Mouse (Mus musculus) gastrocnemius, postnatal 4 days (tissue): Measurements from ENCODE around the gene Rapgef5. TPM values are rescaled to one million over a fixed set of nuclear protein-coding genes. Genes with fewer than 3 reads are reported as not detected.

Experiments used
- DNase-seq, 2 experiments: peaks; one replicate each; pipeline ENCODE4 v3.0.0; 2021 to 2022; ENCODE audit warnings: low spot score in 2 of 2, mixed read lengths in 2 of 2
- total RNA-seq, 2 experiments: library from RNA; stranded (reverse); gene quantifications; 2 replicates each; pipeline ENCODE4 v1.2.3; 2021

Gene Rapgef5
- total RNA-seq, 2 experiments from 2014 or later: 13.9 to 15.5 TPM

DNA sequence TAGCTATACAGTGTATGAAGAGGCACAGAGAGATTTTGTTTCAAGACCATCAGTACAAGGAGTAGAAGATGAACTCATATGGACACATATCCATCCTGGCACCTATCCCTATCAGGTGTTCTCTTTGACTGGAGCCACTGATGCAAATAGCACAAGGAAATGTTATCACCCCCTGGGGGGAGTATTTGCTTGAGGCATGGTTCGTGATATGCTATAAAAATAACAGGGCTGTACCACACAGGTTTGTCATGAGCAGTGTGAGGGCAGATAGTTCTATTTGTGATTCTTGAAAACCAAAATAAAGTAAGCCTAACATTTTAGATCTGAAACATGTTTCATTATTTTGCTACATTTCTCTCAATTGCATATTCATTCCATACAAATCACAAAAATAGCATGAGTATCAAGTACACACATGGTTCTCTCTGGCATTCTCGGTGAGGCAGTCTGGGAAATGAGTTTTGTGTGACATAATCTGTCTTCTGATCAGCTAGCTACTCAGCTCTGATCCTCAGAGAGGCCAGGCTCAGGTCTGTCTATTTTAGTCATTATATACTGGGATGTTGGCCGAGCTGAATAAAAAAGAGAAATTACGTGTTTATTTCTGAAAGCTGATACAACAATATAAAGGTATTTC, 12.3 kb downstream of the Rapgef5 start:
- no peak for DNase-seq

DNA sequence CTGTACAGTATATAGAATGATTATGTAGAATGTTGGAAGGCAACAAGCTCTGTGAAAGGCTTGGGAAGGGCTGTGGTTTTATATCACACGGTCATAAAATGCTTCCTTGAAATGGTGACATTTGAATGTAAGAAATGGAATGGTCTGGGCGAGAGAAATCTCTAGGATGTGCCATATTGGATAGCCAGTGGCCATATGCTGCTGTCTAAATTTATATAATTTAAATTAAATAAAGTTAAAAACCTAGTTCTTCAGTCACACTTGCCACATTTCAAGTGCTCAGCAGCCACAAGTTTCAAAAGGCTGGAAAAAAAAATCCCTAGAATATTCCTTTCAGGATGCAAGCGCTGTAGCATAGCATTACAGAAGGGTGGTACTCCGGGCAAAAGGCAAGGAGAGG, 14.8 kb downstream of the Rapgef5 start:
- DNase-seq: no peak

DNA sequence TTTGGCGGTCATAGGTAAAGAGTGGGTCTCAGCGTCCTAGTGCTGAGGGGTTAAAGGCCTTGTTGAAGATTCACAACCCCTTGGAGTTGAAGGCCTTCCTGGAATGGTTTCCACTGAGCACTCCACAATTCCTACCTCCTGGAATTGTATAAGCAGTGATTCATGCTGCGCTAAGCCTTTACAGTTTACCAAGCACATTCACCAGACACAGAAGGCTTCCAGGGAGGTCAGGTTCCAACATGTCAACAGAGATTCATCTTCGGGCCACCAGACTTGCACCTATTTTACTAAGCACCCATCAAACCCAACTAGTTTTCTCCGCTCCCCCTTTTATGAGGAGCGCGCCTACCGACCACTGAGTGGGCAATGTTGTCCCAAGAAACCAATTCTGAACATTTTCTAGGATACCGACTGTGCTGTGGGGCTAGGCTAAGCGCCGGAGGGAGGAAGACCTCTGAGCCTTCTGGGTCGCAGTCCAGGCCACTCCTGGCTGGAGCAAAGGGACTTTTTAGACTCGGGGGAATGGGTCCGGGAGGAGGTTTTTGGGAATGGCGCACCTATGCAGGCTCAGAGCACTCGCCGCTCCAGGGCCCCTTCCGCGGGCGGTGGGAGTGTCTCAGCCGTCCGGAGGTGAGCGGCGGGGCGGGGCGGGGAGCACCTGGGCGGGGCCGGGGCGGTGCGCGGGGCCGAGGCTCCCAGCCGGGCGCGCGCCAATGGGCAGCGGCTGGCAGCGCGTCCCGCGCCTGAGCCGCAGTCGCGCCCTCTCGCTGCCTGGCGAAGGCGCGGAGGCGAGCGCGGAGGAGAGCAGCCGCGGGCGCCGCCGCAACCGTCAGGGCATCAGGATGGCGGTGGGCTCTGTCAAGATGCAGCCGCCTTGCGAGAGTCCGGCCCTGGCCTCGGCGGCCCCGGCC, 17.2 kb downstream of the Rapgef5 start:
- peak in 1 of 2 experiments; percentile 16 for DNase-seq

DNA sequence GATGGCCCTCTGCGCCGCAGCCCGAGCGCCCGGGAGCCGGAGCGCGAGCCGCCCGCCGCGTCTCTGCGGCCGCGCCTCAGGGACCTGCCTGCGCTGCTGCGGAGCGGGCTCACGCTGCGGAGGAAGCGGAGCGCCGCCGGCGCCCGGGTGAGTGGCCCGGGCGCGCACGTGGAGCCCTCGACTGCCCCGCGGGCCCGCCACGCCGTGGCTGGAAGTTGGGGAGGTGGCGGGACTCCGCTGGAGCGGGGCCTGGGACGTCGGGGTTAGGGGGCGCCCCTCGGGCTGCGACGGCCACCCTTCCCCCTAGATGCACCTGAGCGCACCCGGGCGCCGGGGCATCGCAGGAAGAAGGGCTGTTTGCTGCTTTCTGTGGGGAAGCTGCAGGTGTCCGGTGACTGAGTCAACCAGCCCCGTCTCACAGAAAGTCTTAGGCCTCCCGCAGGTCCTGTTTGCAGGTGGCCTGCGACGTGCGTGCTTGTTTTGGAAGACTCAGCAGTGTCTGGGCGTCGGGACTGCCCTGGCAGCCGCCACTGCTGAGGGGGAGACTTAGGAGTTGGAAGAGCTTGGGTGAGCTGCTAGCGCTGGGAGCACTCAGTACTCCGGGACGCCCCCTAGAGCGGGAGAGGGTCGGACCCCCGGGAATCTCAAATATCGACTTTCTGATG, 17.9 kb downstream of the Rapgef5 start:
- peak; percentile 9 to 19 for DNase-seq

DNA sequence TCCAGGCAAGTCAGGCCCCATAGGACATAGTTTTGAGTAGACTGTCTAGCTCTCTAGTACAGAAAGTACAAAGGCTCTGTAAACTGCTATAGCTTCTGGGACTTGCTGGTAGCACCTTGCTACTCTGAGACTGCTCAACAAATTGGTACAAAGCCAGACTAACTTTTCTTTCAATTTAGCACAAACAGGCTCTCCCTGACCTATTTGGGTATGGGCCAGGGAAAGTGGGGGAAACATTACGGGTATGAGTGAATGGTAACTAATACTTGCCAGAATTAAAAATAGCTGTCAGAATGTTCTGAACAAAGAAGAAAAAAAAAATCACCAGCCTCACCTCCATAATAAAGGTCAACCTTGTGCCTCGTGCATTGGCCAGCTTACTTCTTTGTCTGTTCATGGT, 24.1 kb downstream of the Rapgef5 start:
- DNase-seq: no peak

DNA sequence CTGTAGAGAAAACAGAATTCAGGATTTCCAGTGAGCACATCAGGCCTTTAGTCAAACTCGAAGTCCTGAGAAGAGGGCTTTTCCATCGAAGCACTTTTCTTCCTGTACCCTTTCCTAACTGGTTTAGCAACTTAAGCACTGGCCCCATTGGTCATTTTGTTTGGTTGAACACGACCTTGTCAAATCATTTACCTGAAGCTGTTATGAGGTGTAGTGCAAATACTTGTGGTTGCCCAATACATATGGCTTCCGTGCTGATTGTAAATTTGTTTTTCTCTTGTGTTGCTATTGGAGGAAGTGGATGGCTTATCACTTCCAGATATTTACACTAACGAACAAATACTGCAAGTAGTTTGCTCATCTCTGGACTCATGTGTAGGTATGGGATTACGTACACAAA, 29.0 kb downstream of the Rapgef5 start:
- no peak for DNase-seq

DNA sequence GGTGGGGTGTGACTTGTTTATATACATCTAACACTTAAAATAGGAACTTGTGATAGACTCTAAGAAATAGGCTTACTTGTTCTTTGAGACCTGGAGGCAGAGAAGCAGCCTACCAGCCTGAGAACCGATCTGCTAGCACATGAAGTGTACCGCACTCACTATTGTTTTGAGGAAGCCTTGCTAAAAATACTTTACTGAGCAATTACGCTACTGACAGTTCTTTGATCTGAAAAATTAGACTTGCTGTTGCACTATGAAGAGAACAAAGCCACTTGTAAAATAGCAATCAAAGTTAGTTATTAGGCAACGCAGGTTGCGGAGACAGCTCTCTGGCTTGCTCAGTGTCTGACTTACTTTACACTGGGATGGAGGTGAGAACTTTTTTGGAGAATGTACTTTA, 37.1 kb downstream of the Rapgef5 start:
- no peak for DNase-seq

DNA sequence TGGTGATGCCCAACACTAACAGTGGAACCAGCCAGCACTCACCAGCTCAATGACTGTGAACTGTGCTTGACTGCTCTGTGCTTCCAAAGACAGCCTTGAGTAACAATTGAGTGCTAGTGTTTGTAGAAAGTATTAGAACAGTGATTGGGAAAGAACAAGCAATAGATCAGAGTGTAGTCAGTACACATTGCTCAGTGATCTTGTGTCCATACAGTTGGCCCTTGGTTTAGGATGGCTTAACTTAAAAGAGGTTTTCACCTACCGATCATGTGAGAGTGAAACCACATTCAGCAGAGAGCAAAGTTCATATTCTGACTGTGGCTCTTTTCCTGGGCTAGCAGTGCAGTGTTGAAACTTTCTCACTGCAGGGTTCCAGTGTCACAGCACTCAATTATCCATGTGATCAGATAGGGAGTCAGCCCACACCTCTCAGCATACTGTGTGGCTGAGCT, 38.4 kb downstream of the Rapgef5 start:
- DNase-seq: no peak

DNA sequence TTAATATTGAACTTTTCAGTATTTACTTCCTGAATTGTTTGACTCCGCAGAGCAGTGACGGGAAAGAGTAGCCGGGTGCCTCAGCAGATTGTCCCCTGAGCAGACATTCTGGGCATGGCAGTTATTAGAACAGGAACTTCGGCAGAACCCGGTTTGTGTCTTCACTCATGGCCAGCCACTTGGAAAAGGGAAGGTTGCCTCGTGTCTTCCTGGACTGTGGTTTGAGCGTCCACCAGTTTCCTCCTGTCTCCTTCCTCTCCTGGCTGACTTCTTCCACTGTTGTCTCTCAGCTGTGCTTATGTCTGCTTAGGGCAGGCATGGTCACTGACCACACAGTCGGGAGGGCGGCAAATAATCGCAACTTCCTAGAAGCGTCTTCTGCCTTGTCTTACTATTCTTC, 44.2 kb downstream of the Rapgef5 start:
- peak in 1 of 2 experiments; percentile 9 for DNase-seq

DNA sequence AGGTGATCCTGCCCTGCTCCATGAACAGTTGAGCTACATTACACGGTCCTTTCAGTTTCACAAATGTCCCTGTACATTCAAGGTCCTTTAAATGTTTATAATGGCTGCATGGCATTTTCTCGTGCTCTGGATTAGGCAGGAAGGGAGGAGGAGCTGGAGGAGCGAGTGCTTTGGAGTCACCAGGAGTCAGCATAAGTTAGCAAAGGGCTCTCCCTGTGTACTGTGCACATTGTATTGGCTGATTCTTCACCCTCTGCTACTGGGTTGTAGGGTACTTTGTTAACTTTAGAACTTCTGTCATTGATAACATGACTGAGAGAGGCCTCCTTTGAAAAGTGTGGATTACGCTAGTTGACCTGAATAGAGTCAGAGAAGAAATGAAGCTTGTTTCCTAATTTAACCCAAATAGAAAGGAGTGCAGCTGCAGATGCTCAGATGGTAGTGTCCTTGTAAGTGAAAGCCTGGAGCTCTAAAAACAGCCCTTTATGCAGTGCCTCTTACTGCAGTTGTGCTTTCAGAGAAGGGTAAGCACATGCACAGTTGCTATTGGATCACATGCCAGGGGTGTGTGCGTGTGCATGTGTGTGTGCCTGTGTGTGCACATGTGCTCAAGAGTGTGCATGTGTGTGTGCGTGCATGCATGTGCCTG, 45.3 kb downstream of the Rapgef5 start:
- no peak for DNase-seq

DNA sequence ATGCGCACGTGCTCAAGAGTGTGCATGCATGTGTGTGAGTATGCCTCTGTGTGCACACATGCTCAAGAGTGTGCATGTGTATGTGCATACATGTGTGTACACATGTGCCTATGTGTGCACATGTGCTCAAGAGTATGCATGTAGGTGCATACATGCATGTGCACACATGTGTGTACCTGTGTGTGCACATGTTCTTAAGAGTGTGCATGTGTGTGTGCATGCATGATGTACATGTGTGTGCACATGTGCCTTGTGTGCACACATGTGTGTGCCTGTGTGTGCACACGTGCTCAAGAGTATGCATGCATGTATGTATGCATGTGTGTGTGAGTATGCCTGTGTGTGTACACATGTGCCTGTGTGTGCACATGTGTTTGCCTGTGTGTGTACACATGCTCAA, 45.8 kb downstream of the Rapgef5 start:
- DNase-seq: no peak

DNA sequence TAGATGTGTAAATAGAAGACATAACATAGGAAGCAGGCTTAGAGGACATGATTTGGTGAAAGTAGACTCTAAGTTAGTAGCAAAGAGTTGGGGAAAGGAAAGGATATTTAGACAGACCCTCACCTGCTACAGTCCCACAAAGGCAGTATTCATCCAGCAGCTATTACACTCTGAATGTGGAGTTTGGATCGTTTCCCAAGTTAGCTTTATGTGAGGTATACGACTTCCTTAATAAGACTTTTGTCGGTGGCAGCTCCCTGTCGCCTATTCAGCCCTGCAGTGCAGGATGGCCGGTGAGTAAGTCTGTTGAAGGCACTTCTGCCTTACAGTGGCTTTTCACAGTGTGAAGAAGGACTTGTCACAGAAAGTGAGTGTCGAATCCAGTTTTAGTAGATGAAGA, 47.6 kb downstream of the Rapgef5 start:
- no peak for DNase-seq

DNA sequence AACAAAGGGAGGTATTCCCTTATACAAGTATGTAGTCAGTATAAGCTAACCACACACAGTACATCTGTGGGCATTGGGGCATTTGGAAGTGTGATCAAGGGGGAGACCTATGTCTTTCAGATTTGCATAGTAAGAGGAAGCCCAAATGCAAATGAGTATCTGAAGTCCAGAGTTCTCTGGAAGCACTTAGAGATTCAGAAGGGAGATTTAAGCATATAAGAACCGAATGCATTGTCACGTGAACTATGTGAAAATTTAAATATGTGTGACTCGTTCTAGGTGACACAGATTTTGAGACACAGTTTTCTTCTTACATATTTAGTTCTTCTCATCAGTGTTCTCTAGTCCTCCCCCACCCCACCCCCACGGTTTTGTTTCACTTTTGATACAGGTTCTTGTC, 50.0 kb downstream of the Rapgef5 start:
- no peak for DNase-seq

DNA sequence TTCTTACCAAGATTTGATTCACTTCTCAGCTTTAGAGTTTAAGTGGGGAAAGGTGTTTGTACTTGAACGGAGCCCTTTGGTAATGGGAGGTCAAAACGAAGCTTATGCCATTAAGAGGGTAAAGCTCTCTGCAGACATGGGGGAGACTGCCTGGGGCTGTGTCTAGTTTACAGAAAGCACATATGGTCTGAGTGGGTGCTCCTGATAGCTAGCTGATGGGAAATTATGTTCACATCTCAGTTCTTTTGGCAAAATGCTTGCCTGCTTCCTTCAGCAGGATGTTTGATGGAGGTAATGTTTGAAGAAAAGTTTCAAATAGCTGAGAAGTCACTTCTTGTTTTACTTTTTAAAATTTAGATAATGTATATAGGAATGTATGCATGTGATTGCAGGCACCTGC, 53.4 kb downstream of the Rapgef5 start:
- no peak for DNase-seq

DNA sequence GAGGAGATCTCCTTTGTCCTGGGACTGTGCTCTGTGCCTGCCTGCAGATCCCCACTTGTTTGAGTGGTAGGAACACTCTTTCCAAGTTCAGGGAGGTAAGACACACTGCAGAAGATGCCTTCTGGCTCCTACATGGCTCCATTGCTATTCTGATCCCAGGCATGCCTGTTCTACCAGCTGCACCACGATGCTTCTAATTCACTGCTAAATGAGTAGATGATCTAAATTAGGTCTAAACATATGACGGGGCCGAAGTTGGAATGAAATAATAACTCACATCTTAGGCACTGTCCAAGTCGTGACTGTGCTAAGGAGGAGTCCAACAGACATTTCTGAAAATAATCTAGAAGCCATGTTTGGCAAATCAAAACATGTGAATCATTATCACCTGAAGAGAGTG, 68.0 kb downstream of the Rapgef5 start:
- no peak for DNase-seq

DNA sequence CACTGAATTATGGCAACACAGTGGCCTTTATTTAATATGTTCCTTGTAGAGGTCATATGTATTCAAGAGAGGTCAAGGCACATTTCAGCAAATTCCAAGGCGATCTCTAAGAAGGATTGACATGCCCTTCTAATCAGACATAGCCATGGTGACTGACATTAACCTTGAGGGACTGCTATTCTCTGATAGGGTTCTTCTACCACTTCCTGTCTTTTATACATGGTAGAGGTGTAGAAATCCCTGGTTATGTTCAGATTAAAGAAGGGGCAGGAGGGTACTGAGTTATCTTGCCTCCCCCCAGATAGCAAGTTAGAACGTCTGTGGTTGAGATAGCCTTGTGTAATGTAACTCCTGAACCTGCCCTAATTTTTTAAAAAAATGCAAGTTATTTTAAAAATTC, 69.1 kb downstream of the Rapgef5 start:
- no peak for DNase-seq

DNA sequence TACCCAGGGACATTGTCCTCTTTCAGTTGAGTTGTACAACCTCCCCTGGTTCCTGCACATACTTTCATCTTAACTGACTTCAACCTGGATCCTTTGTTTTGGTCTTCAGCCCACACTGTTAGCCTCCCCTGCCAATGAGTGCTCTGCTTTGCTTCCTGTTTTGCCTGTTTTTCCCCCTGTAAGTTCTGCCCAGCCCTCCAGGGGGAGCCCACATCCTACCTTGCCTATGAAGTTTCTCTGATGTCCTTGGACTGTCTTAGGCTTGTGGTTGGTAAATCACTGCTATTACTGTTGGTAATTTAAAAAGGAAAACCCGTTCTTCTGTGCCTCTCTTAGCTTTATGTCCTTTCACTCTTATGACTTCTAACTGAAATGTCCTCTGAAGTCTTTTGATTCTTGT, 69.8 kb downstream of the Rapgef5 start:
- peak in 1 of 2 experiments; percentile 19 for DNase-seq

DNA sequence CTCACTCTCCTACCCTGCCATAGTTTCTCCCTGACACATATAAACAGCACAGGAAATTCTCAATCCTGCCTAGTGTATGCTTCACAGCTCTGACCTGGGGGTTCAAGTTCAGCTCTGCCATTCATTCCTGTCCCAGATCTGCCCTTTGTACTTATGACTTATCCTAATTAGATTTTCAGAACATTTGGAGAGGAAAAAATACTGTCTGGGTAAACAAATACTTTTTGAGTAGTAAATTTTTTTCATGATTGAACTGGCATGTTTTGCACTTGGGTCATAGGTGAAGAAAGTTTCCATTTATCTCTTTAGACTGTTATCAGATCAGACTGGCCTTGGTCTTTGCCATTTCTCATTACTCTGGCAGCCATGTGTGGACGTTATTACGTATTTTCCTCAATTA, 72.9 kb downstream of the Rapgef5 start:
- DNase-seq: no peak

DNA sequence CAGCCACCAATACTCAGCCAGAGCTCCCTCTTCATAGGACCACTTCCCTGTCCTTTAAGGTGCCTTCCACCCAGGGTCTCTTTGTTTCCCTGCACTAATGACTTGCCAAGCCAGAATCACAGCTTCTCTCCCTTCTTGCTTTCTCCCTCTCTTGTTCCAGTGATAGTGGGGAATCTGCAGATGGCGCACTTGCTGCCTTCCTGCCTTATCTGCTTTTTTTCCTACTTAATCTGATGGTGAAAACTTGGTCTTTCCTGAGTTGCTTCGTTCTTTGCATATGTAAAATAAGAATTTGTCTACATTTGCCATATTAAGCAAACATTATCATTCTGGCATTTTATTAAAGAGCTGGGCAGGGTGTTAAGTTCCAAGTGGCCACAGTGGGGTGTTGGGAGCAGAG, 75.7 kb downstream of the Rapgef5 start:
- DNase-seq: no peak

DNA sequence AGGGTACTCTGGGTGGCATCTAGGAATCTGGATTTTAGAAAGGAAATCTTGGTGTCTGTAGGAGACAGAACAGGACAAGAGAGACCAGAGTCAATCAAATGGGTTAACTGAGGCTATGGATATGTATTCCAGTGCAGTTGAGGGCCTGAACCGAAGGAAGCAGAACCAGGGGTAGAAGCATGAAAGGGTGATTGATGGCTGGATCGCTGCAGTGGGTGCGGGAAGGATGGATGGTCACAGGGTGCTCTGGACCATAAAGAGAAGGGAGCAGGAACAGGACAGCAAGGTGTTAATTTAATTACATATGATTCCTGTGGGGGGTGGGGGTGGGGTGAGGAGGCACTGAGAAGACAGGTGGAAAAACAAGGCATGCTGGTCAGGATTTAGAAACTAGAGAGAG, 76.3 kb downstream of the Rapgef5 start:
- no peak for DNase-seq

DNA sequence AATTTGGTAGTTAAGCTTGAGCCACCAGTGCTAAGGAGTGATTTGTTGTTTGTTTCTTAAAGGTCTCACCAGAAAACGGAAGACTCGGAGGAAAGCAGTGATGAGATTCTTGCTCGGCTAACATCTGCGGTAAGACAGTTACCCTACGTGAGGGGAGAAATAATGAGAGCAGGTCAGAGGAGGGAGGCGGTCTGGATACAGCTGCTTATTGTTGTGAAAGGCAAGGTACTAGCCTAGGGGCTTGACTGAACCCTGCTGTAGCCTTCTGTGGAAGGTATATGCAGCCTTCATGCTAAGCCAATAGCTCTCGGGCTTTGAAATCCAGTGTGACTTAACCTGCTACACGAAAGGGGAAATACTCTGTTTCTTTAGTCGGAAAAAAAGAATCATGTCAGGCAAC, 78.9 kb downstream of the Rapgef5 start:
- DNase-seq: no peak

DNA sequence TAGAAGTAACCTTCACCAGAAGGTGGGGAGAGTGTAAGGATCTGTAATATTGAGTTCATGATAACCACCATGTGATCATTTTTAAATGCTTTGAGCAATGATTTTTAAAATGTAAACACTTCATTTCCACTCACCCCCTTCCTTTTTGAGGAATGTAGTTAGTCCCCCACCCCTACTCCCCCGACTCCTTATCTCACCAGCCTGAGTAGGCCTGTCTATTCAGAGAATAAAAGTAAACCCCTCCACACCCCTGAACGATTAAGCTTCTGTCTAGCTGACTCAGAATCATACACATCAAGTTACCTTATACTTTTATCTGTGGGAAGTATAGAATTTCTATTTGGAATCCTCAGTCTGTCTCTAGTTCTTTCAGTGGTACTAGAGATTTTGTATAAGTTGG, 81.9 kb downstream of the Rapgef5 start:
- DNase-seq: no peak
